In the genomic region with DNA sequence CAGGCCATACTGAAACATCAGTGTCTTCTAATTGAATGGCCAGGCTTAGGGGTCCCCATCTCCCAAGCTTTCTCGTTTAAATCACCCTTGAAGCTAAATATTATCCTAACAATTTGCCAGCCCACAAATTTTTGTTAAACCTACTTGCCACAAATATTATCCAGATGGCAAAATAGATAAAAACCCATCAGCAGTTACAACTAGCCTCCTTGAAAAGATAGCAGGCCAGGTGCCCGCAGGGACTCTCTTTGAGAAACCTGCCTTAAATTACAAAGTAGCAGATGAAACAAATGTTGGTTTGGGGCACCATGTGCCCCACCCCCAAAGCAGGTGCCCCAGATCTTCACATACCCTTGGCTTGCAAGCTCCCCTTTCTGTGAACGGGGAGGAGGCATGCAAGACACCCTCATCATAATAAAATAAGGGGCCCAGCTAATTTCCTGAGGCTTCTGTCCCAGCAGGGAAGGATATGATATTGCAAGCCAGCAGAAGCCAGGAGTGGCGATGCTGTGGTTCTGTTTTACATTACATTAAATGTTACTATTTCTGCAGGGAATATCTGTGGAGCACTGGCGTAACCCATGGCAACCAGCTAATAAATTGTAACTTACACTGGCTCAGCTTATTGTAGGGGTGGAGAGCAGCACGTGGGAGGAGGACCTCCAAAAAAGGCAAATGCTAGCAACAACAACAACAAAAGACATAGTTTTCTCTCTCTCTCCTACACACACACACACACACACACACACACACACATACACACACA, we compare ENCODE assay signal across 7 mouse cellular contexts. TPM values are rescaled to one million over a fixed set of nuclear protein-coding genes. Genes with fewer than 3 reads are reported as not detected.
DNase-seq lines count a peak whose midpoint lies in the region; ATAC-seq lines count a peak whose summit lies in the region.

No protein-coding gene starts in this region.

- H3K9me3 ChIP-seq in forebrain, embryonic 15.5 days = no peaks in the 10 kb centered on the region
- H3K9me3 ChIP-seq in liver, embryonic 12.5 days (replicated peaks) = peaks cover 7% of the 10 kb centered on the region

- no peak overlapping the region for H3K9ac ChIP-seq in forebrain, embryonic 15.5 days (replicated peaks)
- H3K9ac ChIP-seq in liver, embryonic 12.5 days = peak overlapping the region; percentile 1; the same call in 1 of the 2 replicates

- peak; percentile 29 to 37 for DNase-seq in right cerebral cortex, adult 2 months (ENCODE audit: low spot score in 2 of 2)
- DNase-seq in right cerebral cortex, postnatal 14 days = no peak
- DNase-seq in thymus, postnatal 14 days = peak; percentile 61
- no peak for DNase-seq in lung, postnatal 14 days
- no peak for DNase-seq in cerebellum, postnatal 4 days (ENCODE audit: low spot score in 2 of 2)

- H3K27ac ChIP-seq in forebrain, embryonic 15.5 days (replicated peaks) = peak overlapping the region; percentile 60
- peak overlapping the region; percentile 43; the same call in 1 of the 2 replicates for H3K27ac ChIP-seq in liver, embryonic 12.5 days

- H3K27me3 ChIP-seq in forebrain, embryonic 15.5 days = no peaks in the 10 kb centered on the region
- H3K27me3 ChIP-seq in liver, embryonic 12.5 days (replicated peaks) = no peaks in the 10 kb centered on the region

- no peak overlapping the region for H3K4me2 ChIP-seq in forebrain, embryonic 15.5 days (replicated peaks)
- peak overlapping the region; percentile 27 for H3K4me2 ChIP-seq in liver, embryonic 12.5 days

- H3K4me1 ChIP-seq in forebrain, embryonic 15.5 days = peaks cover 24% of the 10 kb centered on the region
- H3K4me1 ChIP-seq in liver, embryonic 12.5 days = peaks cover 59% of the 10 kb centered on the region

- H3K36me3 ChIP-seq in forebrain, embryonic 15.5 days = no peaks in the 10 kb centered on the region
- H3K36me3 ChIP-seq in liver, embryonic 12.5 days = peaks cover 6% of the 10 kb centered on the region

- 34% methylated on average over 6 of the region's 6 CpGs for WGBS in forebrain, embryonic 15.5 days
- WGBS in liver, embryonic 12.5 days (ENCODE audit: insufficient replicate concordance) = 39% methylated on average over 6 of the region's 6 CpGs

- H3K4me3 ChIP-seq in forebrain, embryonic 15.5 days = no peak overlapping the region
- no peak overlapping the region for H3K4me3 ChIP-seq in liver, embryonic 12.5 days

- ATAC-seq in forebrain, embryonic 15.5 days (replicated peaks) = peak; percentile 79
- no peak for ATAC-seq in liver, embryonic 12.5 days

RNA-seq across cellular contexts. Expression of a gene that starts 27.2 kb away (rescaled TPM):
- 87.3 and 95.0 TPM in 2 replicates for polyA plus RNA-seq in forebrain, embryonic 15.5 days (2015; fragmentation: Nextera tagmentation; extraction: Ambion mirVana)
- polyA plus RNA-seq in liver, embryonic 12.5 days (2016; fragmentation: Nextera tagmentation; extraction: Ambion mirVana) = 10.3 and 10.7 TPM in 2 replicates

Comparison
In these comparisons a context has a peak if more than half of its experiments do, and no peak if none do; other contexts are left out.
1. DNase-seq: peak in right cerebral cortex, adult 2 months (2 of 2) and thymus, postnatal 14 days (single experiment); none in right cerebral cortex, postnatal 14 days (single experiment), lung, postnatal 14 days (single experiment) and cerebellum, postnatal 4 days (0 of 2).